Mouse (Mus musculus) embryonic facial prominence, embryonic 13.5 days (tissue): ENCODE data around the gene Capn15. TPM values are rescaled to one million over a fixed set of nuclear protein-coding genes. Genes with fewer than 3 reads are reported as not detected.

Experiments
- ATAC-seq: fragments of 200-750 bp; cut with Nextera tagmentation; 2 replicates; pipeline ENCODE4 v1.8.0; 2017; ENCODE audit warnings: low read depth; ENCODE audit not compliant: insufficient number of reproducible peaks, insufficient read depth, low FRiP score, low TSS enrichment
- H3K27ac ChIP-seq: fragments of 300-500 bp; sonication (generic); 2 replicates; pipeline ENCODE4 v1.5.1; 2015; ENCODE audit warnings: moderate library complexity, mild to moderate bottlenecking, inconsistent platforms
- H3K27me3 ChIP-seq: fragments of 300-500 bp; sonication (generic); 2 replicates; pipeline ENCODE4 v1.6.1; 2015; ENCODE audit warnings: mild to moderate bottlenecking, inconsistent platforms
- H3K36me3 ChIP-seq: fragments of 300-500 bp; sonication (generic); 2 replicates; pipeline ENCODE4 v1.6.1; 2015; ENCODE audit warnings: mild to moderate bottlenecking, inconsistent platforms
- H3K4me1 ChIP-seq: fragments of 300-500 bp; sonication (generic); 2 replicates; pipeline ENCODE4 v1.6.1; 2015; ENCODE audit warnings: inconsistent platforms
- H3K4me2 ChIP-seq: fragments of 300-500 bp; sonication (generic); 2 replicates; pipeline ENCODE4 v1.6.1; 2015; ENCODE audit warnings: moderate library complexity, mild to moderate bottlenecking, inconsistent platforms
- H3K4me3 ChIP-seq: fragments of 300-500 bp; sonication (generic); 2 replicates; pipeline ENCODE4 v1.5.1; 2015; ENCODE audit warnings: mild to moderate bottlenecking, inconsistent platforms
- H3K9ac ChIP-seq: fragments of 300-500 bp; sonication (generic); 2 replicates; pipeline ENCODE4 v1.6.1; 2015; ENCODE audit warnings: mild to moderate bottlenecking, inconsistent platforms
- H3K9me3 ChIP-seq: fragments of 300-500 bp; sonication (generic); 2 replicates; pipeline ENCODE4 v1.6.1; 2016; ENCODE audit warnings: inconsistent platforms
- WGBS: fragments of 180-500 bp; shearing (Covaris S2); methylation state at CpG from one replicate; pipeline ENCODE4 v1.1.7; 2015; ENCODE audit warnings: mixed read lengths; 5-methylcytosine and 5-hydroxymethylcytosine counted together
- polyA plus RNA-seq: library from polyadenylated mRNA; unstranded; fragments of >200 nt; fragmentation: Nextera tagmentation; extraction: Ambion mirVana; gene quantifications from 2 replicates; pipeline ENCODE4 v1.2.1, GENCODE M21; 2015

The Capn15 gene
- polyA plus RNA-seq, 1 experiment from 2014 or later: 23.4 TPM

GRCm38 (mm10) chr17:25913877-25914275 lies 71.7 kb downstream of the Capn15 start:
- H3K36me3 ChIP-seq: peaks cover 44% of the 10 kb centered on the region
- H3K4me2 ChIP-seq: no peak overlapping the region
- H3K27ac ChIP-seq: no peak overlapping the region
- no peaks in the 10 kb centered on the region for H3K9me3 ChIP-seq
- H3K4me3 ChIP-seq: no peak overlapping the region
- H3K27me3 ChIP-seq: no peaks in the 10 kb centered on the region
- WGBS: 78% methylated on average over 1 of the region's 1 CpGs
- H3K9ac ChIP-seq: no peak overlapping the region
- H3K4me1 ChIP-seq: peaks cover 13% of the 10 kb centered on the region
- no peak for ATAC-seq

DNA sequence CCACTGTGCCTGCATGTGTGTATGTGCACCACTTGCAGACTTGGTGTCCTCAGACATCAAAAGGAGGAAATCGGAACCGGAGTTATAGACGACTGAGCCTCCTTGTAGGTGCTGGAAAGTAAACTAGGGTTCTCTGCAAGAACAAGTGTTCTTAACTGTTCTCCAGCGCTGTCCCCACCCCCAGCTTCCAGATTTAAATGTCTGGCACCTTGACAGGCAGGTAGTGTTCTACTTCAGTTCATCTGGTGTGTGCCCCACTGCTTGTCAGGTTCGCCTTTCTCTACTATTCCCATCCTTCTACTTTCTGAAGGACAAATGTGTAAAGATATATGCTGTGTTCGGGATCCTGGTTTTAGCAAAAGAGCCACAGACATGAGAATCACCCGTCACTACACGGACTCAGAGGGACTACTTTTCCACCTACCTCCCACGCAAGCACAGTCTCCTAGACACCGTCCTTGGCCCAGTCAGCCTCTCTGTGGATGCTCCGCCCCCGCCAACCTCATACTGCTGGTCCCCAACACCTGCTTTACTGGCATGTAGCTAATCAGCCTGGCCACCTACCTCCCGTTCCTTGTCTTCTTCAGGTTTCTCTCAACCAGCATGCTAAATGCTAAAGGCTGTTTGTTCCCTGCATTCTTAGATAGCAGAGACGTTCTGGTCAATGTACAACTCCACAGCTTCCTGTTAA lies 72.3 kb downstream of the Capn15 start:
- no peaks in the 10 kb centered on the region for H3K27me3 ChIP-seq
- peaks cover 8% of the 10 kb centered on the region for H3K4me1 ChIP-seq
- no peak overlapping the region for H3K4me3 ChIP-seq
- no peak overlapping the region for H3K4me2 ChIP-seq
- H3K9ac ChIP-seq: no peak overlapping the region
- H3K36me3 ChIP-seq: peaks cover 44% of the 10 kb centered on the region
- no peaks in the 10 kb centered on the region for H3K9me3 ChIP-seq
- WGBS: 87% methylated on average over 14 of the region's 14 CpGs
- ATAC-seq: no peak
- H3K27ac ChIP-seq: no peak overlapping the region

DNA sequence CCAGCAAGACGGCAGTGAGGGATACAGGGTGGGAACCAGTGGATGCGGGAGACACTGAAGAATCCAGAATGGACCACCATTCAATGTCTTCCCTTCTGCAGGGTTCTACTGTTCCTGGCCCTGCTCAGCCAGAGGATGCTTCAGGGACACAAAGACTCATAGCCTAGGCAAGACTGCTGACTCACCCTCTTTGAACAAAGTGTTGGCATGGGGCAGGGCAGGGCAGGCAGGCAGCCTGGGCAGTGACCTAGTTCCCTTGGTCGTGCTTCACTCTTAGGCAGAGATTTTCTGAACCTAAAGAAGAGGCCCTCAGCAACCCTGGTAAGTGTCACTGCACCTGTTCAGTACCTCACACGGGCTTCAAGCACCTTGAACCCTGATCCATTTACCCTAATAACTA lies 73.8 kb downstream of the Capn15 start:
- H3K4me3 ChIP-seq: no peak overlapping the region
- H3K9ac ChIP-seq: no peak overlapping the region
- no peaks in the 10 kb centered on the region for H3K27me3 ChIP-seq
- H3K27ac ChIP-seq: no peak overlapping the region
- no peak for ATAC-seq
- no peak overlapping the region for H3K4me2 ChIP-seq
- WGBS: 94% methylated on average over 4 of the region's 4 CpGs
- peaks cover 30% of the 10 kb centered on the region for H3K36me3 ChIP-seq
- H3K4me1 ChIP-seq: no peaks in the 10 kb centered on the region
- no peaks in the 10 kb centered on the region for H3K9me3 ChIP-seq

Other genes starting within 250 kb of the Capn15 start
- gene Mslnl, start 249.8 kb downstream of the Capn15 start, polyA plus RNA-seq: 0.83 TPM in 1 of 2 replicates, not detected in the other
- gene Msln, start 231.4 kb downstream of the Capn15 start, polyA plus RNA-seq: 0.17 and 0.42 TPM in 2 replicates
- gene Narfl, start 212.0 kb downstream of the Capn15 start, polyA plus RNA-seq: 24.7 and 24.9 TPM in 2 replicates
- gene Haghl, start 200.1 kb downstream of the Capn15 start, polyA plus RNA-seq: 74.6 and 89.5 TPM in 2 replicates
- gene Ccdc78, start 199.2 kb downstream of the Capn15 start, polyA plus RNA-seq: 0.20 and 0.25 TPM in 2 replicates
- gene Fam173a, start 192.9 kb downstream of the Capn15 start, polyA plus RNA-seq: 65.3 and 78.1 TPM in 2 replicates
- gene AC134908.4, start 190.1 kb downstream of the Capn15 start, polyA plus RNA-seq: not detected in 2 replicates
- 43.4 and 50.1 TPM in 2 replicates for gene Metrn, start 188.7 kb downstream of the Capn15 start, polyA plus RNA-seq
- 3.6 and 4.2 TPM in 2 replicates for gene Fbxl16, start 176.7 kb downstream of the Capn15 start, polyA plus RNA-seq
- 26.5 and 30.0 TPM in 2 replicates for gene Wdr24, start 162.2 kb downstream of the Capn15 start, polyA plus RNA-seq
- gene Jmjd8, start 156.9 kb downstream of the Capn15 start, polyA plus RNA-seq: 48.3 and 52.8 TPM in 2 replicates
- 319 and 353 TPM in 2 replicates for gene Stub1, start 152.4 kb downstream of the Capn15 start, polyA plus RNA-seq
- 1.4 and 2.7 TPM in 2 replicates for gene Rhbdl1, start 148.5 kb downstream of the Capn15 start, polyA plus RNA-seq
- gene Gm20683, start 144.0 kb downstream of the Capn15 start, polyA plus RNA-seq: 1.3 and 2.9 TPM in 2 replicates
- 26.4 and 31.4 TPM in 2 replicates for gene Rhot2, start 140.9 kb downstream of the Capn15 start, polyA plus RNA-seq
- gene Wdr90, start 124.3 kb downstream of the Capn15 start, polyA plus RNA-seq: 30.0 and 31.2 TPM in 2 replicates
- 11.1 and 13.4 TPM in 2 replicates for gene Mcrip2, start 117.0 kb downstream of the Capn15 start, polyA plus RNA-seq
- gene Mettl26, start 110.7 kb downstream of the Capn15 start, polyA plus RNA-seq: 47.1 and 50.6 TPM in 2 replicates
- gene Wfikkn1, start 104.9 kb downstream of the Capn15 start, polyA plus RNA-seq: 0.56 and 0.73 TPM in 2 replicates
- 32.9 and 36.6 TPM in 2 replicates for gene Rab40c, start 66.1 kb downstream of the Capn15 start, polyA plus RNA-seq
- gene Pigq, start 40.9 kb downstream of the Capn15 start, polyA plus RNA-seq: 50.6 and 53.8 TPM in 2 replicates
- gene Nhlrc4, start 40.8 kb downstream of the Capn15 start, polyA plus RNA-seq: not detected in 2 replicates
- gene A930017K11Rik, start 33.2 kb downstream of the Capn15 start, polyA plus RNA-seq: 0.18 and 0.26 TPM in 2 replicates
- 22.8 and 23.5 TPM in 2 replicates for gene Rab11fip3, start 83.8 kb upstream of the Capn15 start, polyA plus RNA-seq
- 42.9 and 44.9 TPM in 2 replicates for gene Decr2, start 104.5 kb upstream of the Capn15 start, polyA plus RNA-seq
- gene Nme4, start 109.8 kb upstream of the Capn15 start, polyA plus RNA-seq: 138 and 142 TPM in 2 replicates
- gene Tmem8, start 127.5 kb upstream of the Capn15 start, polyA plus RNA-seq: 1.4 and 1.7 TPM in 2 replicates
- gene Mrpl28, start 137.7 kb upstream of the Capn15 start, polyA plus RNA-seq: 180 and 209 TPM in 2 replicates
- gene Axin1, start 152.9 kb upstream of the Capn15 start, polyA plus RNA-seq: 9.9 and 10.5 TPM in 2 replicates
- 0.28 and 0.95 TPM in 2 replicates for gene Pdia2, start 213.3 kb upstream of the Capn15 start, polyA plus RNA-seq
- 11.4 and 14.6 TPM in 2 replicates for gene Rgs11, start 217.2 kb upstream of the Capn15 start, polyA plus RNA-seq
- 10.2 and 16.4 TPM in 2 replicates for gene Arhgdig, start 222.0 kb upstream of the Capn15 start, polyA plus RNA-seq